Mouse (Mus musculus) liver, embryonic 14.5 days (tissue): ENCODE data around the gene Adamts17. TPM values are rescaled to one million over a fixed set of nuclear protein-coding genes. Genes with fewer than 3 reads are reported as not detected.

Experiments
- ATAC-seq: fragments of 200-750 bp; cut with Nextera tagmentation; 2 replicates; pipeline ENCODE4 v1.8.0; 2017; ENCODE audit warnings: moderate number of reproducible peaks, mild to moderate bottlenecking, moderate library complexity; ENCODE audit not compliant: insufficient read depth
- DNase-seq, 3 experiments: peaks; one replicate each; pipeline ENCODE4 v3.0.0-alpha.2; 2012 to 2013; ENCODE audit warnings: low read depth in 3 of 3, low spot score in 3 of 3
- H3K27ac ChIP-seq: fragments of 300-500 bp; sonication (generic); 2 replicates; pipeline ENCODE4 v1.5.1; 2014; ENCODE audit warnings: moderate library complexity, mild to moderate bottlenecking, control low read depth, inconsistent platforms
- H3K27me3 ChIP-seq: fragments of 300-500 bp; sonication (generic); 2 replicates; pipeline ENCODE4 v1.6.1; 2014; ENCODE audit warnings: mild to moderate bottlenecking, low read length, moderate library complexity; ENCODE audit not compliant: control insufficient read depth, insufficient read depth
- H3K36me3 ChIP-seq: fragments of 300-500 bp; sonication (generic); replicated peaks from 2 replicates; pipeline ENCODE4 v1.6.1; 2014; ENCODE audit warnings: low read depth; ENCODE audit not compliant: control insufficient read depth, insufficient read depth
- H3K4me1 ChIP-seq, 2 experiments: fragments of 200-500 bp in 1 of 2; fragments of 300-500 bp in 1 of 2; sonication (generic) in 1 of 2; replicated peaks; 2 replicates each; pipeline ENCODE4 v1.6.1; 2012 to 2014; ENCODE audit warnings: antibody characterized with exemption in 1 of 2, inconsistent platforms in 1 of 2, low read length in 1 of 2; ENCODE audit not compliant: control insufficient read depth in 2 of 2, insufficient read depth in 2 of 2
- H3K4me2 ChIP-seq: fragments of 300-500 bp; sonication (generic); 2 replicates; pipeline ENCODE4 v1.6.1; 2014; ENCODE audit warnings: low read depth, mild to moderate bottlenecking, control low read depth, moderate library complexity
- H3K4me3 ChIP-seq, 2 experiments: fragments of 200-500 bp in 1 of 2; fragments of 300-500 bp in 1 of 2; sonication (generic) in 1 of 2; 2 replicates each; pipeline ENCODE4 v1.5.1; 2012 to 2014; ENCODE audit warnings: low read depth in 2 of 2, low read length in 2 of 2, mild to moderate bottlenecking in 2 of 2, control low read depth in 1 of 2, inconsistent platforms in 1 of 2, moderate library complexity in 1 of 2; ENCODE audit not compliant: insufficient read depth in 1 of 2
- H3K9ac ChIP-seq: fragments of 300-500 bp; sonication (generic); replicated peaks from 2 replicates; pipeline ENCODE4 v1.6.1; 2014; ENCODE audit warnings: mild to moderate bottlenecking, control low read depth, moderate library complexity
- H3K9me3 ChIP-seq: fragments of 300-500 bp; sonication (generic); 2 replicates; pipeline ENCODE4 v1.6.1; 2016; ENCODE audit warnings: low read length, mixed read lengths; ENCODE audit not compliant: control insufficient read depth
- CTCF ChIP-seq: IDR thresholded peaks from 2 replicates; pipeline ENCODE4 v1.5.1; 2016; ENCODE audit warnings: antibody characterized with exemption, low read depth, control low read depth
- EP300 ChIP-seq: IDR thresholded peaks from 2 replicates; pipeline ENCODE4 v1.6.1; 2016; ENCODE audit warnings: antibody characterized with exemption, low read depth
- WGBS: fragments of 180-500 bp; shearing (Covaris S2); extraction: QIAGEN DNeasy Blood & Tissue Kit; methylation state at CpG from one replicate; pipeline ENCODE4 v1.1.7; 2014; ENCODE audit not compliant: insufficient replicate concordance; 5-methylcytosine and 5-hydroxymethylcytosine counted together
- polyA plus RNA-seq, 2 experiments: library from polyadenylated mRNA; depleted of rRNA in 1 of 2; stranded (reverse) in 1 of 2; unstranded in 1 of 2; fragments of >200 nt; fragmentation: Nextera tagmentation in 1 of 2; extraction: Ambion mirVana in 1 of 2; gene quantifications; 2 replicates each; pipeline versions ENCODE4 v1.2.1 to v1.2.3; 2012 to 2014

Adamts17 gene
- polyA plus RNA-seq, 2 experiments, result 0.15 TPM; not detected in 1

DNA sequence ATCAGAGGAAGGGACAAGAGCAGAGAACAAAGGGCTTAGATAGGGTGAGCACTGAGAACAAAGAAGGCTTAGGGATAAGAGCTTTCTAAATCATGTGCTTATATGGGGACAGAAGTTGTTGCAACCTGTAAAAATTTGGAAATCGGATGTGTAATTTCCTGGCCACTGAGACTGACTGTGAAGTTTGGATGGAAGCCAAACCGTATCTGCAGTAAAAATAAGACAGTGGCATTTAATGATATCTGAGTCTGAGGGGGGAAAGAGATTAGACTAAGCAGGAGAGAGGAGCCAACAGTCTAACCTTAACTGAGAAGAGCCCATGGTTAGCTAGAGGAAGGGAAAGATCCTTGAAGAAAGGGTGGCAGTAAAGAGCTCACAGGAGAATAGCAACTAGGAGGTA is 295.6 kb downstream of the Adamts17 start:
- ATAC-seq (no peak), DNase-seq (no peak)
- H3K27ac ChIP-seq, result no peak overlapping the region
- H3K36me3 ChIP-seq, result no peaks in the 10 kb centered on the region
- no peaks in the 10 kb centered on the region for H3K4me1 ChIP-seq
- TF ChIP-seq EP300 (no peak), CTCF (no peak)
- WGBS, result 29% methylated on average over 2 of the region's 2 CpGs
- no peak overlapping the region for H3K9ac ChIP-seq
- H3K4me2 ChIP-seq, result no peak overlapping the region
- H3K9me3 ChIP-seq, result no peaks in the 10 kb centered on the region
- no peaks in the 10 kb centered on the region for H3K27me3 ChIP-seq
- no peak overlapping the region for H3K4me3 ChIP-seq

GRCm38 (mm10) chr7:67142347-67143015 is 302.9 kb downstream of the Adamts17 start:
- Histone ChIP-seq H3K4me3 (no peak overlapping the region), H3K36me3 (no peaks in the 10 kb centered on the region), H3K27me3 (no peaks in the 10 kb centered on the region), H3K27ac (no peak overlapping the region), H3K9me3 (no peaks in the 10 kb centered on the region), H3K4me2 (no peak overlapping the region), H3K4me1 (no peaks in the 10 kb centered on the region), H3K9ac (no peak overlapping the region)
- 17% methylated on average over 11 of the region's 11 CpGs for WGBS
- ATAC-seq (no peak), DNase-seq (no peak)
- TF ChIP-seq EP300 (no peak), CTCF (no peak)

DNA sequence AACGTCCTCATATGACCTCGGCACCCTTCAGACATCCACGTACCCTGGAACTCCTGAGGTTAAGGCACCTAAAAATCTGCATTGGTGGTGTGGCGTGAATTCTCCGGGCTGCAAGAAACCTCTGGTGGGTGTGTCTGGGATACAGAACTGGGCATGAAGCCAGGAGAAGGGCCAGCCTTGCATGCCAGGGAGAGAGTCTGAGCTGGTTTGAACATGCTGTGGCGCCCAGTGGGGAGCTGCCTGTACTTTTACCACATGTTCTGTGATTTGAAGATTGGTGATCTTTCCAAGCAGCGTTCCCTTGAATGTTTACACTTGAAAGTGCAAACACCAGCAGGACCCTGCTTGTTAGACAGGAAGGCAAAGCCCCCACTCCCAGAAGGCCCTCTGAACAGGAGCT is 306.2 kb downstream of the Adamts17 start:
- no peak for TF ChIP-seq CTCF
- TF ChIP-seq EP300, result no peak
- DNase-seq (no peak), ATAC-seq (no peak)
- H3K36me3 ChIP-seq, result no peaks in the 10 kb centered on the region
- H3K4me2 ChIP-seq, result no peak overlapping the region
- H3K9ac ChIP-seq, result no peak overlapping the region
- WGBS, result 64% methylated on average over 7 of the region's 7 CpGs
- no peak overlapping the region for H3K4me3 ChIP-seq
- H3K9me3 ChIP-seq, result no peaks in the 10 kb centered on the region
- no peaks in the 10 kb centered on the region for H3K4me1 ChIP-seq
- H3K27ac ChIP-seq, result no peak overlapping the region
- H3K27me3 ChIP-seq, result no peaks in the 10 kb centered on the region

- no peak for TF ChIP-seq CTCF
- TF ChIP-seq EP300, result no peak
- DNase-seq (no peak), ATAC-seq (no peak)
- Histone ChIP-seq H3K9me3 (no peaks in the 10 kb centered on the region), H3K9ac (no peak overlapping the region), H3K4me3 (no peak overlapping the region), H3K4me2 (no peak overlapping the region), H3K36me3 (no peaks in the 10 kb centered on the region), H3K27ac (no peak overlapping the region), H3K4me1 (no peaks in the 10 kb centered on the region), H3K27me3 (no peaks in the 10 kb centered on the region)
- WGBS, result 60% methylated on average over 6 of the region's 6 CpGs
Measured at GRCm38 (mm10) chr7:67146151-67146550, 306.6 kb downstream of the Adamts17 start.

GRCm38 (mm10) chr7:67149707-67150106 is 310.2 kb downstream of the Adamts17 start:
- WGBS, result 72% methylated on average over 16 of the region's 16 CpGs
- Histone ChIP-seq H3K4me3 (no peak overlapping the region), H3K9ac (no peak overlapping the region), H3K9me3 (no peaks in the 10 kb centered on the region), H3K4me2 (no peak overlapping the region), H3K27ac (no peak overlapping the region), H3K4me1 (no peaks in the 10 kb centered on the region), H3K27me3 (no peaks in the 10 kb centered on the region), H3K36me3 (no peaks in the 10 kb centered on the region)
- DNase-seq (no peak), ATAC-seq (no peak)
- TF ChIP-seq EP300, result no peak
- no peak for TF ChIP-seq CTCF
